27 mouse cellular contexts compared by ENCODE assay signal in the genomic region with DNA sequence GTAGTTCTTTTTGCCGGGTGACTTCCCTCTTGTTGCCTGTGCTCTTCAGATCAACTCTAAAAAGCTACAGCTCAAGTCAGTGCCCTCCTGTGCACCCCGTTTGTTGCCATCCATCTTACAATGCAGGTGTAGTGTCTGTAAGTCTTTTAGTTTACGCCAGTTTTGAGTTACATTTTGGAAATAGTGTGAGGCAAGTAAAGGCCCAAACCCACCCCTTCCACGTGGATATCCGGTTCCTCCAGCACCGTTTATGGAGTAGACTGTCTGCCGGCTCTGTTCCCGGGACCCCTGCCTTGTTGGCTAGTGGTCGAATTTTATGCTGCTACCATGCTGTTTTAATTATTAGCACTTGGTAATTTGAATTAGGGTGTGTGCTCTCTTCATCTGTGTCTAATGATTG.
"Had no signal": no experiment of that assay in that cellular context is flagged by ENCODE, and none has a peak within 500 bp of the region (broad histone marks: within the 10 kb centered on the region; RNA-seq: fewer than 3 reads in every experiment).

No protein-coding gene starts in this region.

- H3K27me3 ChIP-seq: limb, embryonic 13.5 days; limb, embryonic 15.5 days; liver, embryonic 12.5 days; liver, embryonic 13.5 days; liver, embryonic 15.5 days; lung, embryonic 15.5 days; megakaryocyte, embryonic 14.5 days; midbrain, embryonic 15.5 days had no signal

- H3K9me3 ChIP-seq: limb, embryonic 10.5 days; limb, embryonic 12.5 days; limb, embryonic 13.5 days; limb, embryonic 15.5 days; liver, embryonic 12.5 days; liver, embryonic 13.5 days; liver, embryonic 15.5 days; lung, embryonic 15.5 days; megakaryocyte, embryonic 14.5 days; midbrain, embryonic 10.5 days; midbrain, embryonic 12.5 days; midbrain, embryonic 13.5 days; midbrain, embryonic 15.5 days had no signal

- H3K36me3 ChIP-seq: limb, embryonic 10.5 days; limb, embryonic 12.5 days; limb, embryonic 15.5 days; liver, embryonic 12.5 days; liver, embryonic 13.5 days; liver, embryonic 15.5 days; lung, embryonic 15.5 days; midbrain, embryonic 12.5 days; midbrain, embryonic 13.5 days; midbrain, embryonic 15.5 days had no signal

- ATAC-seq: liver, embryonic 12.5 days; liver, postnatal 0 days; lung, postnatal 0 days; midbrain, embryonic 13.5 days; midbrain, embryonic 15.5 days; midbrain, embryonic 16.5 days had no signal

- H3K4me3 ChIP-seq: limb, embryonic 10.5 days; limb, embryonic 12.5 days; limb, embryonic 13.5 days; limb, embryonic 15.5 days; liver, embryonic 12.5 days; liver, embryonic 13.5 days; liver, embryonic 15.5 days; lung, embryonic 15.5 days; megakaryocyte, embryonic 14.5 days; midbrain, embryonic 10.5 days; midbrain, embryonic 12.5 days; midbrain, embryonic 13.5 days; midbrain, embryonic 15.5 days; myocyte had no signal

- DNase-seq: left cerebral cortex, postnatal 4 days; liver; liver, embryonic 13.5 days; liver, postnatal 0 days; lung, adult 18-20 months; lung, adult 2 months; lung, embryonic 14.5 days; lung, postnatal 10 days; lung, postnatal 14 days; lung, postnatal 36 days; lung, postnatal 4 days; midbrain, embryonic 14.5 days had no signal
